Mouse (Mus musculus): Measurements from ENCODE around the gene Ppp4r3b.

Ppp4r3b gene

DNA sequence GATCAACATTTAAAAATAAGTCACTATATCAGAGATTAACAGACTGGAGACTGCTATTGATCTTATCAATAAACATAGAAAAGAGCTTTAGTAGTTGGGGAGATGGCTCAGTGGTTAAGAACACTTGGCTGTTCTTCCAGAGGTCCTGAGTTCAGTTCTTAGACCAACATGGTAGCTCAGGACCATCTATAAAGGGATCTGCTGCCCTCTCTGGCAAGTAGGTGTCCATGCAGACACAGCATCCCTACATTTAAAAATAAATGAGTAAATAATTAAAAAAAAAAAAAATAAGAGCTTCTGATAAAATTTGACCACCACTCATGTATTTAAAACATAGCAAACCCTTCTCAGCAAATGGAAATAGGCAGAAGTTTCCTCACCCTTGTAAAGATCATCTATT lies 65.4 kb downstream of the Ppp4r3b start:
- no peak for DNase-seq (ENCODE audit: low spot score in 2 of 2)

DNA sequence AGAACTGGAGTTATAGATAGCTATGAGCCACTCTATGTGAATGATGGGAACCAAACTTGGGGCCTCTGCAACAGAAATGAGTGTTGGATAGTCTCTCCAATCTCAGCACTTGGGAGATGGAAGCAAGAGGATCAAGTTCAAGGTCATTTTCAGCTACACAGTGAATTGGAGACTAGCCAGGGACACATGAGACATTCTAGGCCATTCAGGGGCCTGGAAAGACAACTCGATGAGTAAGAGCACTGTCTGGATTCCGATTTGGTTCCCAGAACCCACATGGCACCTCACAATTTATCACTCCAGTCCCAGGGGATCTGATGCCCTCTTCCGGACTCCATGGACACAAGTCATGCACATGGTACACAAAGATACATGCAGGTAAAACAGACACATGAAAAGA lies 65.9 kb downstream of the Ppp4r3b start:
- DNase-seq (ENCODE audit: low spot score in 2 of 2), result no peak

DNA sequence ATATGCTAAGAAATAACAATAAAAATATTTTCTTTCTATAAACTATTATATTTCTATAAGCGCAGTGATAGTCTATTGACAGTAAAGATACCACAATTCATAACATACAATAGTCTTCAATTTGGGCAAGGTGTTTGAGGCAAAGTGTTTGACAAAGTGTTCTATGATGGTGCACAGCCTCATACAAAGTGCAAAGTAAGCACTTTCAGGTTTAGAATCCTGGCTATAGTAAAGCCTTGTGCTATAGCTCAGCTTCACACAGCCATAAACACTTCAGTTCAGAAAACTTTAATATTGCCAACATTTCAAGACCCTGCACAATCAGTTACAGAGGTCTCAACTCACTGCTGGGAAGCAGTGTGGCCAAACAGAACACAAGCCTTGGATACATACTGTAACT lies 66.7 kb downstream of the Ppp4r3b start:
- no peak for DNase-seq (ENCODE audit: low spot score in 2 of 2)

DNA sequence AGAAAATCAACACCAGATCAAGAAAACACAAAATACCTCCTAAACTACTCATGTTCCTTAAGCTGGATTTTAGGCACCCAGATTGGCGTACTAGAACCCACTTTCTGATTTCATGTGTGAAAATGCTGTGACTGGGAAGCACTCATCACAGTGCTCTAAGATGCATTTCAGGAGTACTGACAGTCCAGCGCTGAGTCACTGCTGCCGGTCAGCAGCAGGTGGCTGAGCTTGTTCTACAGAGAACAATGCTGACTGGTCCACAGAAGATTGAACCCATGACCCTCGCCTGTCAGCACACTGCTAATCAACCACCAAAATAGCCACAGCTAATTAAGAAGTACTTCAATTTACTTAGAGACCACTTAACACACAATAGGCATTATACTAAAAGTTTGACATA lies 69.3 kb downstream of the Ppp4r3b start:
- no peak for DNase-seq (ENCODE audit: low spot score in 2 of 2)

DNA sequence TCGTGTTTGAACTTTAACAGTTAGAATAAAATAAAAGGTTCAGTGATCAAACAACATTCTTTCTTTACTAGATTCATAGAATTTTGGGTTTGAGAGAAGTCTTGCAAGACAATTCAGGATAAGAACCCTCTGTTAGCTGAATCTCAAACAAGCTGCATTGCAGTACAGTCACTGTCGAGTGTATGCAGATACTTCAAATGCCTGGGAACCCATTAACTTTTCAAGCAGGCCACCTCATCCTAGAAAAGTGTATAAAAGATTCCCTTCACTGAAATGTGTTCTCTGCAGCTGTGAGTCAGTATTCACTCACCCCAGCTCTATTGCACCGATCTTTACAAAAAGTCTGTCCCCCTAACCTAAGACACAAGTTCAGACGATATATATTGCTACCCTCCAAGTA lies 73.3 kb downstream of the Ppp4r3b start:
- DNase-seq (ENCODE audit: low spot score in 2 of 2), result no peak

DNA sequence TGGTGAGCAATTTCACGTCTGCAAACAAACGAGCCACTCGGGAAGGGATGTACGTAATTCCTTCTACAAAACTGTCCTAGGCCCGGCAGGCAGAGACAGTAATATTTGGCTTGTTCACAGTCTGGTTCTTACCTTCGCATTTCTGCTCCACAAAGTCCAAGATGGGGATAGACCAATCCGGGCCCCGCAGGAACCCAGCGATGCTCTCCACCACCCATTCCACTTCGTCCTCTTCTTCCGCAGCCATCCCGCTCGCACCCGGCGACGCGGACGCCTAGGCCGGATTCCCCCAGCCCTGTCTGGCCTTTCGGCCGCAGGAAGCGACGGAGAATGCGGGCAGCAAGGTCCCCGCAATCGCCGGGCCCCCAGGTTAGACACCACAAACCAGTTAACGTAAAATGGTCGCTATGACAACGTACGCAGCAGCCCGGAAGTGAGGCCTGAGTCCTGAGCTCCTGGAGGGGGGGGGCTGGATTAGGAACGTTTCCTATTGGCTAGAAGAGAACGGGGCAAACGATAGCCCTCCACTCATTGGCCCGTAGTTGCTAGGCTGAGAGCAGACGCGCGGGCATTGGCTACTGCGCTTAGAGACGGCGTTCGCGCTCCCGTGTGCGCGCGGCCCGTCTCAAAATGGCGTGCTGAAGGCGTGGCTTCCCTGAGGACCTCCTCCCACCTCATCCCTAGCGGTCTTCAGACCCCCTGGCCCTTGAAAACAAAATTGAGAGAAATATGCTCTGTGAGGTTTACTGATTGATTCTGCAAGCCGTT lies 74.4 kb downstream of the Ppp4r3b start, which contains the start of gene Cfap36:
Gene Cfap36 (minus strand): TSS at position 527 of the 768 bp plus-strand sequence.
- peak; percentile 85 to 87 for DNase-seq (ENCODE audit: low spot score in 2 of 2)

DNA sequence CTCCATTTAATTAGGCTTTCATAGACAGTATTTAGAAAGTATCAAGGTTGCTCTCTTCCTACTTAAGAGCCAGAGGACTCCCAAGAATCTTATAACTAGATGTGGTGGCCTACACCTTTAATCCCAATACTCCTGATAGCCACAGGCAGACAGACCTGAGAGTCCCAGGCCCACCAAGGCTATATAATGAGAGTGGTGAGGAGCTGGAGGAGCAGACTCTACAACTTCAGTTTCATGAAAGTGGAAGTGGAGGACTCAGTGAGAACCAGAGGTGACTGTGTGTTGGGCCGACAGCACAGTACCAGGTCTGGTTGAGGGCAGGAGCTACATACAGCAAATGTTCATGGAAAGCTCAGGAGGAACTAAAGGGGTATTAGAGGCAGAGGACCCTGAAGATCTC lies 75.0 kb downstream of the Ppp4r3b start:
- DNase-seq (ENCODE audit: low spot score in 2 of 2), result no peak

DNA sequence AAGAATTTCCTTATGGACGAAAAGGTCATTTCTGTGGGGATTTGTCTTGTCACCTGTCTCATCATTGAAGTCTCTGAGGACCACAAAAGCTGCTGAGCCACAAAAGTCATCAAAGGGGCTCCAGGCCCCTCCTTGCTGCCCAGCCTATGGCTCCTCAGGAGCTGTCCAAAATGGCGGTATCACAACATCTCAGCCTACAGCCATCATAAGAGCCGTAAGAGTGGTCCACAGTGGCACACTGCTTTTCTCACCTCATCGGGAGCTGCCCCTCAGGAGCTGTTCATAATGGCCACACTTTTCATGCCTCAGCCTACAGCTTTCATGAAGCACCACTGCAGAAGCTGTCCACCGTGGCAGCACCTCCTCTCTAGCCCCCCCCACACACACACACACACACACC lies 75.7 kb downstream of the Ppp4r3b start:
- no peak for DNase-seq (ENCODE audit: low spot score in 2 of 2)

DNA sequence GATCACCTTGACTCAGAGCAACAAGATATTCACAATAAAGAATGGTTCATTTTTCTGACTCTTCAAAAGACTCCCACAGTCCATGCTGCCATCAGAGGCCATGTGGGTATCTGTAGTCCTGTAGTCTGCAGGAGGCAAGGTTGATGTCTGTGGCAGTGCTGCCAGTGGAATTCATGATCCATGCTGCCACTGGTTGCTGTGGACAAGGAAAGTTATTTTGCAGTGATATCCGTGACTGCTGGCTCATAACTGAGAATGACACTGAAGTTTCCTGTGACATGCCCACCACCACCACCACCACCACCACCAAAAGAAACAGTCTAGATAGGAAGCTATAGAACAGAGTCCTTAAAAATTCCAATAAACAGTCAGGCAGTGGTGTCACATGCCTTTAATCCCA lies 82.0 kb downstream of the Ppp4r3b start:
- no peak for DNase-seq (ENCODE audit: low spot score in 2 of 2)

DNA sequence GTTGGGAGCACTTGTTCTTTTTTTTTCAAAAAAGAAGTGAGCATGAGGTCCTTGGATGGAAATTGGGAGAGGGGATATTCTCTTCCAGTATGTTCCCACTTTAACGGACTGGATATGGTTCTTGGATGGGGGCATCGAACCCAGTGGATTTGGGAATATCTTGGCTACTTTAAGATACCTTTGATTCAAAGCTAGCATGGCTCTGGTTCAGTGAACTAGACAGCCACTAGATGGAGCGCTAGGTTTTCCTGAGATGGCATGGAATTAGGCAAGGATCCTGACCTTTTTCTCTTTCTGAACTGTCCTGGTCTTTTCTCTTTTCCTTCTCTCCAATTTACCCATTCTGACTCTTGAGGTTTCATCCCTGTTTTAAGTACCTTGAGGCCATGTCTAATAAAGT lies 95.1 kb downstream of the Ppp4r3b start:
- DNase-seq (ENCODE audit: low spot score in 2 of 2), result peak in 1 of 2 experiments; percentile 13
